Mouse (Mus musculus) cerebellum, adult 9-10 months (tissue): ENCODE results near the gene Rasgef1b.

Experiments used
- DNase-seq: peaks from one replicate; pipeline ENCODE4 v3.0.0; 2022

Gene Rasgef1b

GRCm38 (mm10) chr5:99598470-99599110, 130.3 kb downstream of the Rasgef1b start:
- no peak for DNase-seq

- DNase-seq = peak; percentile 68
These were observed 131.2 kb downstream of the Rasgef1b start for GRCm38 (mm10) chr5:99597701-99598100.

- DNase-seq = no peak
These were observed 137.5 kb downstream of the Rasgef1b start for GRCm38 (mm10) chr5:99591348-99591747.

- DNase-seq = no peak
These were observed 138.3 kb downstream of the Rasgef1b start for GRCm38 (mm10) chr5:99590539-99590938.

- no peak for DNase-seq
These were observed 140.9 kb downstream of the Rasgef1b start for GRCm38 (mm10) chr5:99587994-99588393.

- DNase-seq = no peak
These were observed 141.3 kb downstream of the Rasgef1b start for GRCm38 (mm10) chr5:99587589-99587988.

GRCm38 (mm10) chr5:99586287-99586686, 142.6 kb downstream of the Rasgef1b start:
- DNase-seq = peak; percentile 26

GRCm38 (mm10) chr5:99585166-99585898, 143.5 kb downstream of the Rasgef1b start:
- peak; percentile 57 for DNase-seq

GRCm38 (mm10) chr5:99584266-99584665, 144.6 kb downstream of the Rasgef1b start:
- DNase-seq = no peak

GRCm38 (mm10) chr5:99582055-99582454, 146.8 kb downstream of the Rasgef1b start:
- DNase-seq = no peak

- peak; percentile 50 for DNase-seq
These were observed 150.2 kb downstream of the Rasgef1b start for GRCm38 (mm10) chr5:99578692-99579091.

GRCm38 (mm10) chr5:99575897-99576296, 153.0 kb downstream of the Rasgef1b start:
- no peak for DNase-seq

GRCm38 (mm10) chr5:99564501-99565323, 164.2 kb downstream of the Rasgef1b start:
- no peak for DNase-seq

- no peak for DNase-seq
These were observed 166.8 kb downstream of the Rasgef1b start for GRCm38 (mm10) chr5:99562096-99562495.

- DNase-seq = no peak
These were observed 169.1 kb downstream of the Rasgef1b start for GRCm38 (mm10) chr5:99559814-99560213.

GRCm38 (mm10) chr5:99558231-99558630, 170.6 kb downstream of the Rasgef1b start:
- no peak for DNase-seq

- no peak for DNase-seq
These were observed 176.2 kb downstream of the Rasgef1b start for GRCm38 (mm10) chr5:99552645-99553044.

- DNase-seq = no peak
These were observed 184.0 kb downstream of the Rasgef1b start for GRCm38 (mm10) chr5:99544664-99545494.

- DNase-seq = no peak
These were observed 186.7 kb downstream of the Rasgef1b start for GRCm38 (mm10) chr5:99541999-99542765.

- peak; percentile 97 for DNase-seq
These were observed 187.5 kb downstream of the Rasgef1b start for GRCm38 (mm10) chr5:99541321-99541895.

- peak; percentile 94 for DNase-seq
These were observed 195.4 kb downstream of the Rasgef1b start for GRCm38 (mm10) chr5:99533416-99533815.
